ENCODE assay signal across 8 mouse cellular contexts in genomic region chr7:31057071-31057470, GRCm38 (mm10). TPM values are rescaled to one million over a fixed set of nuclear protein-coding genes. Genes with fewer than 3 reads are reported as not detected.
DNase-seq lines count a peak whose midpoint lies in the region; ATAC-seq lines count a peak whose summit lies in the region.

Gene Fxyd1, minus strand, starts transcription at chr7:31057199.

- H3K36me3 ChIP-seq in kidney, embryonic 14.5 days (ENCODE audit: control insufficient read depth, insufficient read depth, low read length) = no peaks in the 10 kb centered on the region

- no peak within 1 kb of the TSS; the same call in 1 of the 2 replicates for H3K9ac ChIP-seq in kidney, embryonic 14.5 days (ENCODE audit: low read depth, low read length)

- H3K4me2 ChIP-seq in kidney, embryonic 14.5 days (replicated peaks; ENCODE audit: low read depth, low read length) = no peak within 1 kb of the TSS

- no peak for ATAC-seq in kidney, embryonic 14.5 days (ENCODE audit: low FRiP score, low TSS enrichment)

- H3K27me3 ChIP-seq in kidney, embryonic 14.5 days (ENCODE audit: control insufficient read depth, insufficient read depth, low read length) = peaks cover 14% of the 10 kb centered on the region

- peaks cover 27% of the 10 kb centered on the region for H3K4me1 ChIP-seq in kidney, embryonic 14.5 days (ENCODE audit: control insufficient read depth, insufficient read depth, low read length)

- 61% methylated on average over 2 of the region's 2 CpGs for WGBS in kidney, embryonic 14.5 days

- no peaks in the 10 kb centered on the region for H3K9me3 ChIP-seq in kidney, embryonic 14.5 days (ENCODE audit: control insufficient read depth, low read length)

- H3K27ac ChIP-seq in kidney, embryonic 14.5 days (ENCODE audit: low read depth, low read length) = no peak within 1 kb of the TSS

- no peak for DNase-seq in kidney, adult 11 months
- DNase-seq in adrenal gland, postnatal 25 days = no peak
- DNase-seq in heart, adult 8-10 months (ENCODE audit: low spot score) = no peak
- no peak for DNase-seq in layer of hippocampus, postnatal 14 days (ENCODE audit: low spot score in 2 of 2)
- peak; percentile 75 for DNase-seq in yolk sac, embryonic 10.5 days (ENCODE audit: low spot score)
- DNase-seq in urinary bladder, postnatal 14 days (ENCODE audit: low spot score) = no peak
- no peak for DNase-seq in cerebellum, adult 11-12 months

- H3K4me3 ChIP-seq in kidney, embryonic 14.5 days (ENCODE audit: low read length) = no peak within 1 kb of the TSS

RNA-seq across cellular contexts. Expression of gene Fxyd1, which starts in this region (rescaled TPM):
- 29.8 and 46.3 TPM in 2 replicates for polyA plus RNA-seq in kidney, embryonic 14.5 days (2014; fragmentation: Nextera tagmentation; extraction: Ambion mirVana)
- 151 and 212 TPM in 2 replicates for total RNA-seq in adrenal gland, postnatal 25 days (2021)
- total RNA-seq in heart, adult 8-10 months (2022) = 1,000 to 10,000 TPM in 2 of 4 experiments, 100 to 1,000 TPM in 2; 843 to 1,156 (median 1,037) TPM
- 100 to 1,000 TPM in 1 of 2 experiments, 10 to 100 TPM in 1; 62.6 to 118 TPM for total RNA-seq in layer of hippocampus, postnatal 14 days (2021)
